Mouse (Mus musculus) MEL (cell line): ENCODE results near the gene P2rx4. TPM values are rescaled to one million over a fixed set of nuclear protein-coding genes. Genes with fewer than 3 reads are reported as not detected.

Source experiments
- DNase-seq: peaks from one replicate; pipeline ENCODE4 v3.0.0; 2011; ENCODE audit warnings: low read depth, low spot score
- H3K27ac ChIP-seq: 2 replicates; pipeline ENCODE4 v1.5.1; 2012; ENCODE audit warnings: low read depth, mild to moderate bottlenecking, control low read depth, low read length, moderate library complexity; ENCODE audit not compliant: control insufficient read depth
- H3K27me3 ChIP-seq, 2 experiments: fragments of 150-350 bp in 1 of 2; sonication (generic) in 1 of 2; 2 replicates each; pipeline ENCODE4 v1.6.1; 2012; ENCODE audit warnings: low read length in 2 of 2, mild to moderate bottlenecking in 2 of 2, improper control_type of control experiment in 1 of 2, moderate library complexity in 1 of 2; ENCODE audit not compliant: insufficient read depth in 2 of 2, control insufficient read depth in 1 of 2
- H3K36me3 ChIP-seq, 2 experiments: 2 replicates each; pipeline ENCODE4 v1.6.1; 2012 to 2014; ENCODE audit warnings: low read length in 2 of 2, improper control_type of control experiment in 1 of 2, inconsistent platforms in 1 of 2, mild to moderate bottlenecking in 1 of 2; ENCODE audit not compliant: insufficient read depth in 2 of 2, control insufficient read depth in 1 of 2
- H3K4me1 ChIP-seq, 2 experiments: fragments of 150-350 bp in 1 of 2; sonication (generic) in 1 of 2; 2 replicates each; pipeline ENCODE4 v1.6.1; 2012; ENCODE audit warnings: low read length in 2 of 2, improper control_type of control experiment in 1 of 2, mild to moderate bottlenecking in 1 of 2; ENCODE audit not compliant: insufficient read depth in 2 of 2, control insufficient read depth in 1 of 2
- H3K4me3 ChIP-seq, 2 experiments: fragments of 150-350 bp in 1 of 2; sonication (generic) in 1 of 2; 2 replicates each; pipeline ENCODE4 v1.5.1; 2012; ENCODE audit warnings: low read depth in 2 of 2, low read length in 2 of 2, mild to moderate bottlenecking in 2 of 2, moderate library complexity in 2 of 2, control low read depth in 1 of 2, improper control_type of control experiment in 1 of 2; ENCODE audit not compliant: control insufficient read depth in 1 of 2, insufficient read depth in 1 of 2
- H3K79me2 ChIP-seq: 2 replicates; pipeline ENCODE4 v1.6.1; 2012; ENCODE audit warnings: mild to moderate bottlenecking, low read length, moderate library complexity; ENCODE audit not compliant: control insufficient read depth, poor library complexity, insufficient read depth
- H3K9ac ChIP-seq: 2 replicates; pipeline ENCODE4 v1.6.1; 2012; ENCODE audit warnings: low read depth, mild to moderate bottlenecking, control low read depth, low read length, moderate library complexity; ENCODE audit not compliant: control insufficient read depth, poor library complexity, severe bottlenecking
- H3K9me3 ChIP-seq: fragments of 150-350 bp; sonication (generic); replicated peaks from 2 replicates; pipeline ENCODE4 v1.6.1; 2012; ENCODE audit warnings: mild to moderate bottlenecking, low read length, improper control_type of control experiment, moderate library complexity; ENCODE audit not compliant: insufficient read depth
- CHD1 ChIP-seq: IDR thresholded peaks from 2 replicates; pipeline ENCODE4 v1.6.1; 2012; ENCODE audit warnings: low read depth, mild to moderate bottlenecking, inconsistent platforms, low read length, improper control_type of control experiment
- CHD2 ChIP-seq: IDR thresholded peaks from 2 replicates; pipeline ENCODE4 v1.6.1; 2011; ENCODE audit warnings: low read length, improper control_type of control experiment
- E2F4 ChIP-seq: IDR thresholded peaks from 2 replicates; pipeline ENCODE4 v1.6.1; 2011; ENCODE audit warnings: low read depth, low read length, improper control_type of control experiment, borderline replicate concordance
- ELF1 ChIP-seq: IDR thresholded peaks from 2 replicates; pipeline ENCODE4 v1.6.1; 2014; ENCODE audit warnings: low read depth, mild to moderate bottlenecking, inconsistent platforms, low read length, improper control_type of control experiment, moderate library complexity
- EP300 ChIP-seq, 2 experiments: IDR thresholded peaks; 2 replicates each; pipeline ENCODE4 v1.6.1; 2011; ENCODE audit warnings: improper control_type of control experiment in 2 of 2, low read length in 2 of 2, low read depth in 1 of 2, mild to moderate bottlenecking in 1 of 2
- ETS1 ChIP-seq: IDR thresholded peaks from 2 replicates; pipeline ENCODE4 v1.6.1; 2012; ENCODE audit warnings: low read depth, mild to moderate bottlenecking, inconsistent platforms, low read length, improper control_type of control experiment, moderate library complexity
- GATA1 ChIP-seq: IDR thresholded peaks from 2 replicates; pipeline ENCODE4 v1.6.1; 2011; ENCODE audit warnings: low read depth, low read length, improper control_type of control experiment
- JUND ChIP-seq: IDR thresholded peaks from 2 replicates; pipeline ENCODE4 v1.6.1; 2011; ENCODE audit warnings: low read depth, mild to moderate bottlenecking, improper control_type of control experiment, low read length
- KAT2A ChIP-seq: conservative IDR thresholded peaks from 2 replicates; pipeline ENCODE4 v1.6.1; 2012; ENCODE audit warnings: low read depth, low read length, improper control_type of control experiment, inconsistent platforms
- MAFK ChIP-seq: IDR thresholded peaks from 2 replicates; pipeline ENCODE4 v1.6.1; 2011; ENCODE audit warnings: low read depth, mild to moderate bottlenecking, low read length, improper control_type of control experiment, borderline replicate concordance
- MAX ChIP-seq: IDR thresholded peaks from 2 replicates; pipeline ENCODE4 v1.6.1; 2011; ENCODE audit warnings: low read length, improper control_type of control experiment
- MAZ ChIP-seq: IDR thresholded peaks from 2 replicates; pipeline ENCODE4 v1.6.1; 2012; ENCODE audit warnings: low read depth, mild to moderate bottlenecking, inconsistent platforms, low read length, improper control_type of control experiment
- MEF2A ChIP-seq: IDR thresholded peaks from 2 replicates; pipeline ENCODE4 v1.6.1; 2014; ENCODE audit warnings: low read depth, mild to moderate bottlenecking, inconsistent platforms, low read length, improper control_type of control experiment; ENCODE audit not compliant: poor library complexity, insufficient replicate concordance, severe bottlenecking; ENCODE audit errors: extremely low read depth
- MYB ChIP-seq: IDR thresholded peaks from 2 replicates; pipeline ENCODE4 v1.6.1; 2011; ENCODE audit warnings: mild to moderate bottlenecking, low read depth, low read length, improper control_type of control experiment
- MYC ChIP-seq: IDR thresholded peaks from 2 replicates; pipeline ENCODE4 v1.6.1; 2011; ENCODE audit warnings: low read depth, mild to moderate bottlenecking, low read length, improper control_type of control experiment, moderate library complexity
- NELFE ChIP-seq: IDR thresholded peaks from 2 replicates; pipeline ENCODE4 v1.6.1; 2011; ENCODE audit warnings: low read depth, low read length, improper control_type of control experiment
- NRF1 ChIP-seq: IDR thresholded peaks from 2 replicates; pipeline ENCODE4 v1.6.1; 2014; ENCODE audit warnings: low read depth, mild to moderate bottlenecking, inconsistent platforms, low read length, improper control_type of control experiment, moderate library complexity; ENCODE audit not compliant: poor library complexity, insufficient read depth, severe bottlenecking
- POLR2A ChIP-seq, 2 experiments: IDR thresholded peaks; 2 replicates each; pipeline ENCODE4 v1.6.1; 2011 to 2012; ENCODE audit warnings: low read length in 2 of 2, mild to moderate bottlenecking in 2 of 2, control low read depth in 1 of 2, improper control_type of control experiment in 1 of 2, low read depth in 1 of 2, moderate library complexity in 1 of 2; ENCODE audit not compliant: control insufficient read depth in 1 of 2, insufficient read depth in 1 of 2, poor library complexity in 1 of 2
- POLR2AphosphoS5 ChIP-seq: IDR thresholded peaks from 2 replicates; pipeline ENCODE4 v1.6.1; 2012; ENCODE audit warnings: low read depth, borderline replicate concordance, mild to moderate bottlenecking, inconsistent platforms, low read length, moderate library complexity, mixed read lengths
- RAD21 ChIP-seq: IDR thresholded peaks from 2 replicates; pipeline ENCODE4 v1.6.1; 2011; ENCODE audit warnings: mild to moderate bottlenecking, low read depth, low read length, improper control_type of control experiment
- RCOR1 ChIP-seq: IDR thresholded peaks from 2 replicates; pipeline ENCODE4 v1.6.1; 2012; ENCODE audit warnings: low read depth, mild to moderate bottlenecking, inconsistent platforms, low read length, improper control_type of control experiment
- SIN3A ChIP-seq: IDR thresholded peaks from 2 replicates; pipeline ENCODE4 v1.6.1; 2012; ENCODE audit warnings: low read length, improper control_type of control experiment, inconsistent platforms
- SMC3 ChIP-seq: IDR thresholded peaks from 2 replicates; pipeline ENCODE4 v1.6.1; 2011; ENCODE audit warnings: low read depth, low read length, improper control_type of control experiment
- TAL1 ChIP-seq: IDR thresholded peaks from 2 replicates; pipeline ENCODE4 v1.6.1; 2012; ENCODE audit warnings: mild to moderate bottlenecking, inconsistent platforms, low read length, moderate library complexity, mixed read lengths
- TBP ChIP-seq: IDR thresholded peaks from 2 replicates; pipeline ENCODE4 v1.8.0; 2011; ENCODE audit warnings: low read depth, low read length, improper control_type of control experiment
- TCF12 ChIP-seq: IDR thresholded peaks from 2 replicates; pipeline ENCODE4 v1.6.1; 2014; ENCODE audit warnings: low read depth, mild to moderate bottlenecking, inconsistent platforms, low read length, improper control_type of control experiment, moderate library complexity
- UBTF ChIP-seq: IDR thresholded peaks from 2 replicates; pipeline ENCODE4 v1.6.1; 2012; ENCODE audit warnings: low read depth, mild to moderate bottlenecking, inconsistent platforms, low read length, improper control_type of control experiment, moderate library complexity, borderline replicate concordance; ENCODE audit not compliant: insufficient read depth
- ZC3H11A ChIP-seq: IDR thresholded peaks from 2 replicates; pipeline ENCODE4 v1.6.1; 2012; ENCODE audit warnings: low read depth, mild to moderate bottlenecking, inconsistent platforms, low read length, improper control_type of control experiment
- ZMIZ1 ChIP-seq: IDR thresholded peaks from 2 replicates; pipeline ENCODE4 v1.6.1; 2012; ENCODE audit warnings: low read depth, mild to moderate bottlenecking, inconsistent platforms, low read length, improper control_type of control experiment, moderate library complexity
- ZNF384 ChIP-seq: IDR thresholded peaks from 2 replicates; pipeline ENCODE4 v1.6.1; 2012; ENCODE audit warnings: low read depth, mild to moderate bottlenecking, inconsistent platforms, low read length, improper control_type of control experiment
- polyA plus RNA-seq, 2 experiments: library from polyadenylated mRNA; stranded (reverse) in 1 of 2; unstranded in 1 of 2; fragments of >175 nt in 1 of 2; fragments of >200 nt in 1 of 2; gene quantifications; 2 replicates each; pipeline versions ENCODE4 v1.2.1 to v1.2.4; 2012; ENCODE audit warnings: low replicate concordance in 2 of 2, low read depth in 1 of 2; ENCODE audit not compliant: insufficient read length in 2 of 2, insufficient read depth in 1 of 2, missing spikeins in 1 of 2
- total RNA-seq: library from RNA; depleted of rRNA; stranded (reverse); fragments of 300-350 nt; gene quantifications from 2 replicates; pipeline ENCODE4 v1.2.3, GENCODE M21; 2012

P2rx4 gene
- total and polyA plus RNA-seq, 3 experiments = 15.2 to 30.9 TPM; not detected in 1

GRCm38 (mm10) chr5:122700837-122701212 is 6.5 kb upstream of the P2rx4 start (continued):
- TF ChIP-seq MEF2A = peak; percentile 75; the same call in 1 of the 2 replicates
- peak; percentile 78 for TF ChIP-seq ZNF384

- Histone ChIP-seq H3K9ac (no peak overlapping the region), H3K79me2 (no peaks in the 10 kb centered on the region; the same call in 1 of the 2 replicates), H3K4me1 (peaks cover 43 to 64% of the 10 kb centered on the region in 2 experiments), H3K9me3 (no peaks in the 10 kb centered on the region), H3K36me3 (peaks cover 0 to 65% of the 10 kb centered on the region in 2 experiments; a peak in 2 of 4 replicates), H3K27me3 (no peaks in the 10 kb centered on the region), H3K4me3 (no peak overlapping the region), H3K27ac (no peak overlapping the region)
- no peak for TF ChIP-seq MAZ
- DNase-seq = no peak
These were observed 5.2 kb upstream of the P2rx4 start for GRCm38 (mm10) chr5:122702156-122702555.

GRCm38 (mm10) chr5:122703574-122703973 is 3.8 kb upstream of the P2rx4 start:
- Histone ChIP-seq H3K4me3 (no peak overlapping the region), H3K4me1 (peaks cover 37 to 55% of the 10 kb centered on the region in 2 experiments), H3K36me3 (peaks cover 0 to 64% of the 10 kb centered on the region in 2 experiments; a peak in 2 of 4 replicates), H3K27ac (peak overlapping the region; percentile 22), H3K27me3 (no peaks in the 10 kb centered on the region), H3K9ac (no peak overlapping the region), H3K9me3 (no peaks in the 10 kb centered on the region), H3K79me2 (peaks cover 5% of the 10 kb centered on the region; the same call in 1 of the 2 replicates)
- DNase-seq = peak; percentile 47
- TF ChIP-seq SIN3A (peak; percentile 68), EP300 (IDR thresholded peaks at IDR 0.05; ENCODE audit: low read depth in 1 of 2, low read length in 2 of 2) (peak; percentile 80 to 92), UBTF (no peak), KAT2A (no peak), POLR2A (IDR thresholded peaks at IDR 0.05; ENCODE audit: control insufficient read depth in 1 of 2, insufficient read depth in 1 of 2, low read depth in 1 of 2, low read length in 2 of 2, poor library complexity in 1 of 2) (no peak), CHD1 (no peak), ELF1 (no peak), MYC (no peak), CHD2 (no peak), MYB (0 out of 2 replicates have a peak, but pooled peaks have one; percentile 29), E2F4 (no peak), SMC3 (no peak), MAFK (peak; percentile 82), ETS1 (peak; percentile 88), TAL1 (peak; percentile 49), GATA1 (peak; percentile 90), POLR2AphosphoS5 (no peak), TCF12 (peak; percentile 95), MAZ (0 out of 2 replicates have a peak, but pooled peaks have one; percentile 21), RAD21 (no peak), MAX (no peak), NELFE (no peak), RCOR1 (peak; percentile 89), ZMIZ1 (no peak), JUND (no peak), TBP (no peak), ZC3H11A (no peak), NRF1 (no peak)
